Mouse (Mus musculus): ENCODE measurements around the gene Cx3cr1. TPM values are rescaled to one million over a fixed set of nuclear protein-coding genes. Genes with fewer than 3 reads are reported as not detected.

Cx3cr1 gene
- polyA plus RNA-seq, 1 experiment from 2014 or later = 7.6 TPM

DNA sequence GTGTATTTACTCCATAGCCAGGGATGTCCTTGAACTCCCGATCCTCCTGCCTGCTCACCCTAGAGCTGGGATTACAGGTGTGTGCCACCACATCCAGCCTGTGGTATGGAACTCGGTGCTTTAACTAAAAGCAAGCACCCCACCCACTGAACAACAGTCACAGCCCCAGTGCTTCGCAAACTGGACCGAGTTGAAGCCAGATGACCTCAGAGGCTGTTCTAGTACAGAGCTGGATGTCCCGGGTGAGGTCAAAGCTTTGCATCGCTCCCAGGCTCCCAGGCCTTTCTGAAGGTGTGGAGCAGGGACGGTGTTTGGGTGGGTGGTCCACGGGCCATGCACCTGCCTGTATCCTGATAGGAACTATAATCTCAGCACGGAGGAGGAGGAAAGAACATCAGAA is 118.3 kb downstream of the Cx3cr1 start:
- Histone ChIP-seq H3K27me3 (replicated peaks; ENCODE audit: control insufficient read depth, insufficient read depth, low read length) (no peaks in the 10 kb centered on the region), H3K9ac (ENCODE audit: low read length) (no peak overlapping the region), H3K4me2 (ENCODE audit: low read length) (no peak overlapping the region), H3K4me3 (ENCODE audit: low read depth, low read length) (no peak overlapping the region), H3K27ac (ENCODE audit: low read depth) (no peak overlapping the region), H3K9me3 (ENCODE audit: control insufficient read depth, low read length) (no peaks in the 10 kb centered on the region), H3K36me3 (ENCODE audit: control insufficient read depth, insufficient read depth, low read length) (no peaks in the 10 kb centered on the region), H3K4me1 (replicated peaks; ENCODE audit: control insufficient read depth, insufficient read depth, low read length) (peaks cover 6% of the 10 kb centered on the region)
- 88% methylated on average over 9 of the region's 9 CpGs for WGBS
- ATAC-seq (replicated peaks; ENCODE audit: low FRiP score, low TSS enrichment, low read depth) (no peak), DNase-seq (ENCODE audit: low spot score) (no peak)

DNA sequence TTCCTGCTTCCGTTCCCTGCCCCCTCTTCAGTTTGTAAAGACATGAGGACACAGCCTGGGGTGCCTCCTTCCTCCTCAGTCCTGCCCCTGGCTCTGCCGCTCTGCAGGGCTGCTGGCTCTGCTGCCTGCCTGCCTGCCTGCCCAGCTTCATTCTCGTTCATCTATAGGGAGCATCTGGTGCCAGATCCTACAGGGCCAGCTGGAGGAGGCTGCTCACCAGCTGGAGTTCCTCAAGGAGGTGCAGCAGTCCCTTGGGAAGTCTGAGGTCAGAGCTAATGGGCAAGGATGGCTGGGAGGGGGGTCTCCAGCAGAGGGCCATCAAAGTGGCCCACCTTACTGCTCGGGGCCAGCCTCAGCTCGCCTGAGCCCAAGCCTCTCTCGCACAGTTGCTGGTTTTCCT is 119.2 kb downstream of the Cx3cr1 start:
- Histone ChIP-seq H3K4me1 (replicated peaks; ENCODE audit: control insufficient read depth, insufficient read depth, low read length) (peaks cover 6% of the 10 kb centered on the region), H3K4me3 (ENCODE audit: low read depth, low read length) (no peak overlapping the region), H3K36me3 (ENCODE audit: control insufficient read depth, insufficient read depth, low read length) (no peaks in the 10 kb centered on the region), H3K9ac (ENCODE audit: low read length) (no peak overlapping the region), H3K4me2 (ENCODE audit: low read length) (no peak overlapping the region), H3K27me3 (replicated peaks; ENCODE audit: control insufficient read depth, insufficient read depth, low read length) (no peaks in the 10 kb centered on the region), H3K27ac (ENCODE audit: low read depth) (peak overlapping the region; percentile 22; the same call in 1 of the 2 replicates), H3K9me3 (ENCODE audit: control insufficient read depth, low read length) (no peaks in the 10 kb centered on the region)
- WGBS = 29% methylated on average over 6 of the region's 6 CpGs
- ATAC-seq (replicated peaks; ENCODE audit: low FRiP score, low TSS enrichment, low read depth) = peak; percentile 54; the same call in 1 of the 2 replicates
- DNase-seq (ENCODE audit: low spot score) = no peak

DNA sequence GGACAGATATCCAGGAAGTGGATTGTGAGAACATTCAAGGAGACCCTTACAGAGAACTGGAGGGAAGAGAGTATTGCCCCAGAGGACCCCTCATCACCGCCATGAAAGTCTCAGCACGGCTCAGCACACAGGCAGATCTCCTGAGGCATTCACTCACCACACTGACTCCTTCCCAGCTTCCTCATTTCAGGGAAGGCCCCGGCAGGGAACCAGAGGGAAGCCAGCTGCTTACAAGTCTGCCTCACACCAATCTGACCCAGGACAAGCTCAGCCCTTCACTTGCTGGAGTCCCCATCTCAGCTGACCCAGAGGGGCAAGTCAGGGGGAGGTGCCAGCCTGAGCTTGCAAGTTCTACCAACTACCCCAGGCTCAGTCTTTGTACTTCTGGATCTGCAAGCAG is 120.9 kb downstream of the Cx3cr1 start:
- no peak overlapping the region for H3K4me2 ChIP-seq (ENCODE audit: low read length)
- no peak overlapping the region for H3K9ac ChIP-seq (ENCODE audit: low read length)
- no peaks in the 10 kb centered on the region for H3K27me3 ChIP-seq (replicated peaks; ENCODE audit: control insufficient read depth, insufficient read depth, low read length)
- no peak overlapping the region for H3K4me3 ChIP-seq (ENCODE audit: low read depth, low read length)
- DNase-seq (ENCODE audit: low spot score) (no peak), ATAC-seq (replicated peaks; ENCODE audit: low FRiP score, low TSS enrichment, low read depth) (no peak)
- H3K4me1 ChIP-seq (replicated peaks; ENCODE audit: control insufficient read depth, insufficient read depth, low read length) = peaks cover 6% of the 10 kb centered on the region
- H3K36me3 ChIP-seq (ENCODE audit: control insufficient read depth, insufficient read depth, low read length) = no peaks in the 10 kb centered on the region
- H3K27ac ChIP-seq (ENCODE audit: low read depth) = no peak overlapping the region
- WGBS = 22% methylated on average over 3 of the region's 3 CpGs
- no peaks in the 10 kb centered on the region for H3K9me3 ChIP-seq (ENCODE audit: control insufficient read depth, low read length)

DNA sequence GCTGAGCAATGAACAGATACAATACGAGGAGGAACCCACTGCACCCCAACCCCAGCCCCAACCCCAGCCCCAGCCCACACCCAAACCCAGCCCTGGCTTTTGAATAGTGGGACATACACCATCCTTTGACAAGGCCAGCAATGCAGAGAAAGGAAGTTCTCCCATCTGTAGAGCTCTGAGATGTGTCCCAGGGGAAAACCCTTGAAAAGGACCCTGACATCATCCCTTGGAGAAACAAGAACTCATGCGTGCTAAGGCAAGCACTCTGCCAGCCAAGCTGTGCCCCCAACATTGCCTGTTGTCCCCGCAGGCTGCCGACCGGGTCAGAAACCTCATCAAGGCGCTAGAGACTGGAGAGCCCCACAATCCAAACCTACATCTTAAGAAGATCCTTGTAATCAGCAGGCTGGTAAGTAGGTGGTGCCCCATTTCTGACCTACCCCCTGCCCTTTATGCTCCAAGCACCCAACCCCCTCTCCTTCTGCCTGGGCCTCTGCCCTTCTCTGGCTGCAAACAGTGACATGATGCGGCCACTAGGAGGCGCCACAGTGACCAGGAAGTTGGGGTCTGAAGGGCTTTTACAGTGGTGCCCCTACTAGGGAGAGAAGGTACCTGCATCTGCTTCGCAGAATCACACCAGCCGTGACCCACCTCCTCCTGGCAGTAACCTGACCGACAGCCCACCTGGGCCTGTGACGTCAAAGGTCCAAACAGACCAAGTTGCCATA is 124.3 kb downstream of the Cx3cr1 start:
- H3K9me3 ChIP-seq (ENCODE audit: control insufficient read depth, low read length) = no peaks in the 10 kb centered on the region
- H3K36me3 ChIP-seq (ENCODE audit: control insufficient read depth, insufficient read depth, low read length) = no peaks in the 10 kb centered on the region
- ATAC-seq (replicated peaks; ENCODE audit: low FRiP score, low TSS enrichment, low read depth) (no peak), DNase-seq (ENCODE audit: low spot score) (no peak)
- H3K27ac ChIP-seq (ENCODE audit: low read depth) = no peak overlapping the region
- no peak overlapping the region for H3K9ac ChIP-seq (ENCODE audit: low read length)
- no peak overlapping the region for H3K4me2 ChIP-seq (ENCODE audit: low read length)
- 79% methylated on average over 12 of the region's 12 CpGs for WGBS
- peaks cover 3% of the 10 kb centered on the region for H3K4me1 ChIP-seq (replicated peaks; ENCODE audit: control insufficient read depth, insufficient read depth, low read length)
- no peak overlapping the region for H3K4me3 ChIP-seq (ENCODE audit: low read depth, low read length)
- H3K27me3 ChIP-seq (replicated peaks; ENCODE audit: control insufficient read depth, insufficient read depth, low read length) = no peaks in the 10 kb centered on the region

DNA sequence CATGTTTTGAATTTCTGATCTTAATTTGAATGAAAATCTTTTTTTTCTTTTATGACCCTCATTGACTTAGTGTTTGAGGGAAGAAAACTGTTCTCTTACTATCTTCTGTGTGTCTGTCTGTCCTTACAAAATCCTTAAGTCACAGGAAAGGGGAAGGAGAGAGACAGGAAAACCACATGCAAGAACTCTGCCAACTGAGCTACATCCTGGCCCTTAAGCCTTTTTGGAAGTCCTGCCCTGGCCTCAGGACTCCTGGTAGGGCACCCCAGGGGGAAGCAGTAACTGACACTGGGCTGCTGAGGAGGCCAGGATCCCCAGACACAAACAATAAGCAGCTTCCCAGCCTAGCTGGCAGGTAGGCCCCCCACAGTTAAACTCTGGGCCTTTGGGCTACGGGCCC is 126.4 kb downstream of the Cx3cr1 start:
- Histone ChIP-seq H3K4me2 (ENCODE audit: low read length) (no peak overlapping the region), H3K27ac (ENCODE audit: low read depth) (no peak overlapping the region), H3K9me3 (ENCODE audit: control insufficient read depth, low read length) (no peaks in the 10 kb centered on the region), H3K4me1 (replicated peaks; ENCODE audit: control insufficient read depth, insufficient read depth, low read length) (no peaks in the 10 kb centered on the region), H3K4me3 (ENCODE audit: low read depth, low read length) (no peak overlapping the region), H3K36me3 (ENCODE audit: control insufficient read depth, insufficient read depth, low read length) (no peaks in the 10 kb centered on the region), H3K9ac (ENCODE audit: low read length) (no peak overlapping the region), H3K27me3 (replicated peaks; ENCODE audit: control insufficient read depth, insufficient read depth, low read length) (no peaks in the 10 kb centered on the region)
- ATAC-seq (replicated peaks; ENCODE audit: low FRiP score, low TSS enrichment, low read depth) (no peak), DNase-seq (ENCODE audit: low spot score) (no peak)
- 77% methylated on average over 1 of the region's 1 CpGs for WGBS

DNA sequence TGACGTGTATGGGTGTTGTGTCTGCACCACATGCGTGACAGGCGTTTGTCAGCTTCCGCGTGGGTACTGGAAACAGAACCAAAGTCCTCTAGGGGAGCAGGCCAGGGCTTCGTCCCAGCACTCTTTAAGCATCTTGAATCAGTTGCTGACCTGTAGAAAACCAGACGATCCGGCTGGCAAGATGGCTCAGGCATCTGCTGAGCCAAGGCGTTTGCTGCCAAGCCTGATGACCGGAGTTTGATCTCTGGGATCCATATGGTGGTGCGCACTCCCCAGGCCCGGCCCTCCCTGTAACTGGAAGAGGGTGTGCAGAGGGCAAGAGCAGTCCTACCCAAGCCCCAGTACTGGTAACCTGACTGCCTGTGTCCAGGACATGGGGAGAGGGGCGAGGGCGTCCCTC is 127.8 kb downstream of the Cx3cr1 start:
- Histone ChIP-seq H3K9me3 (ENCODE audit: control insufficient read depth, low read length) (no peaks in the 10 kb centered on the region), H3K27ac (ENCODE audit: low read depth) (no peak overlapping the region), H3K9ac (ENCODE audit: low read length) (no peak overlapping the region), H3K27me3 (replicated peaks; ENCODE audit: control insufficient read depth, insufficient read depth, low read length) (no peaks in the 10 kb centered on the region), H3K36me3 (ENCODE audit: control insufficient read depth, insufficient read depth, low read length) (no peaks in the 10 kb centered on the region), H3K4me2 (ENCODE audit: low read length) (no peak overlapping the region), H3K4me3 (ENCODE audit: low read depth, low read length) (no peak overlapping the region), H3K4me1 (replicated peaks; ENCODE audit: control insufficient read depth, insufficient read depth, low read length) (no peaks in the 10 kb centered on the region)
- ATAC-seq (replicated peaks; ENCODE audit: low FRiP score, low TSS enrichment, low read depth) (no peak), DNase-seq (ENCODE audit: low spot score) (no peak)
- WGBS = 87% methylated on average over 14 of the region's 14 CpGs

DNA sequence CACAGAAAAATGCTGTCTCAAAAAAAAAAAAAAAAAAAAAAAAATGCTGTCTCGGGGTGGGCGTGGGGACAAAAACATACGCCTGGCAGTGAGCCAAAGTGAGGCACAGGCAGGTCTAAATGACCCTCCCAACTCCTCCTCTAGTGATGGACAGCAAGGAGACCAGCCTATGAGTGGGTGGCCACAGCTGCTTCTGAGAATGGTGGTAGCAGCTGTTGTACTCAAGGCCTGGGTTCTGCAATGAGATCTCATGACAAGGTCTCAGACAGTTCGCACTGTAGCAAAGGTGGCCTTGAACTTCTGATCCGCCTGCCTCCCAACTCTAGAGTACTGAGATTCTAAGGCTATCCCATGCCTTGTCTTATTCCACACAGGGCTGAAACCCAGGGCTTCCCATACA is 128.3 kb downstream of the Cx3cr1 start:
- H3K36me3 ChIP-seq (ENCODE audit: control insufficient read depth, insufficient read depth, low read length) = no peaks in the 10 kb centered on the region
- H3K9me3 ChIP-seq (ENCODE audit: control insufficient read depth, low read length) = no peaks in the 10 kb centered on the region
- WGBS = 75% methylated on average over 5 of the region's 5 CpGs
- H3K9ac ChIP-seq (ENCODE audit: low read length) = no peak overlapping the region
- no peak overlapping the region for H3K27ac ChIP-seq (ENCODE audit: low read depth)
- no peak for DNase-seq (ENCODE audit: low spot score)
- H3K27me3 ChIP-seq (replicated peaks; ENCODE audit: control insufficient read depth, insufficient read depth, low read length) = no peaks in the 10 kb centered on the region
- H3K4me3 ChIP-seq (ENCODE audit: low read depth, low read length) = no peak overlapping the region
- no peak for ATAC-seq (replicated peaks; ENCODE audit: low FRiP score, low TSS enrichment, low read depth)
- H3K4me1 ChIP-seq (replicated peaks; ENCODE audit: control insufficient read depth, insufficient read depth, low read length) = peaks cover 4% of the 10 kb centered on the region; the same call in 1 of the 2 replicates
- H3K4me2 ChIP-seq (ENCODE audit: low read length) = no peak overlapping the region

DNA sequence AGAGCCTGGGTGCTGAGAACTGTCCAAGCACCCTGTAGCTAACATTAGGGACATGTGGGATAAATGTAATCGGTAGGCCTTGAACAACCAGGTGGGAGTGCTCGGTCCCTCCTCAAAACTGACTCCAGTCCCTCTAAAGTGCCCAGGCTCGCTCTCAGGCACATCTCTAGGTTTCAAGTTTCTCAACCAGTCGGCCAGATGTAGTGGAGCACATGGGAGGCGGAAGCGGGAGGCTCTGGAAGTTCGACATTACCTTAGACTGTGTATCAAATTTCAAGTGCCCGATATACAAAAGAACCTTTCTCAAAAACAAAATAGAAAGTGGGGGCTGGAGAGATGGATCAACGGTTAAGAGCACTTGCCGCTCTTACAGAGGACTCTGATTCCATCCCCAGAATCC is 130.0 kb downstream of the Cx3cr1 start:
- Histone ChIP-seq H3K4me2 (ENCODE audit: low read length) (no peak overlapping the region), H3K27me3 (replicated peaks; ENCODE audit: control insufficient read depth, insufficient read depth, low read length) (no peaks in the 10 kb centered on the region), H3K4me3 (ENCODE audit: low read depth, low read length) (no peak overlapping the region), H3K36me3 (ENCODE audit: control insufficient read depth, insufficient read depth, low read length) (no peaks in the 10 kb centered on the region), H3K27ac (ENCODE audit: low read depth) (no peak overlapping the region), H3K9ac (ENCODE audit: low read length) (no peak overlapping the region), H3K9me3 (ENCODE audit: control insufficient read depth, low read length) (no peaks in the 10 kb centered on the region), H3K4me1 (replicated peaks; ENCODE audit: control insufficient read depth, insufficient read depth, low read length) (peaks cover 7% of the 10 kb centered on the region; the same call in 1 of the 2 replicates)
- DNase-seq (ENCODE audit: low spot score) (no peak), ATAC-seq (replicated peaks; ENCODE audit: low FRiP score, low TSS enrichment, low read depth) (no peak)
- WGBS = 52% methylated on average over 10 of the region's 10 CpGs

DNA sequence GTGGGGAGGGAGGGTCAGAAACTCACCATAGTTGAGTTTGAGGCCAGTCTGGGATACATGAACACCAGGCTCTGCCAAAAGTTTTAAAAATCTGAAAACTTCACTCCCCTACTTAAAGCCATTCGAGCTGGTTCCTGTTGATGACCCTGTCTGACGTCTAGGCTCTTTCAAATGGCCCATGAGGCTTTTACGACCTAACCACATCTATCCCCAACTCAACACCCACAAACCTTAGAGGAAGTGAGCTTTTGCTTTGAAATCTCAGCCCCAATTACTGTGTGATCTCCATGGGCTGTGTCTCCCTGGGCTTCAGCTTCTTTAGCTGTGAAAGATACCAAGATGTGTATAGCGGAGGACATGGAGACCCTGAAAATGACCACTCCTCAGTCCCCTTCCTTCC is 131.2 kb downstream of the Cx3cr1 start:
- 72% methylated on average over 4 of the region's 4 CpGs for WGBS
- no peaks in the 10 kb centered on the region for H3K36me3 ChIP-seq (ENCODE audit: control insufficient read depth, insufficient read depth, low read length)
- no peak for ATAC-seq (replicated peaks; ENCODE audit: low FRiP score, low TSS enrichment, low read depth)
- no peak for DNase-seq (ENCODE audit: low spot score)
- no peak overlapping the region for H3K4me3 ChIP-seq (ENCODE audit: low read depth, low read length)
- H3K27me3 ChIP-seq (replicated peaks; ENCODE audit: control insufficient read depth, insufficient read depth, low read length) = no peaks in the 10 kb centered on the region
- no peak overlapping the region for H3K27ac ChIP-seq (ENCODE audit: low read depth)
- H3K9me3 ChIP-seq (ENCODE audit: control insufficient read depth, low read length) = no peaks in the 10 kb centered on the region
- no peak overlapping the region for H3K9ac ChIP-seq (ENCODE audit: low read length)
- peaks cover 7% of the 10 kb centered on the region; the same call in 1 of the 2 replicates for H3K4me1 ChIP-seq (replicated peaks; ENCODE audit: control insufficient read depth, insufficient read depth, low read length)
- H3K4me2 ChIP-seq (ENCODE audit: low read length) = no peak overlapping the region

All from intestine, embryonic 14.5 days (tissue).